In genomic region chr2:27460651-27461050, GRCm38 (mm10) we compare ENCODE assay signal across 17 mouse cellular contexts.
"Had no signal": no experiment of that assay in that cellular context is flagged by ENCODE, and none has a peak within 500 bp of the region (broad histone marks: within the 10 kb centered on the region; RNA-seq: fewer than 3 reads in every experiment).

No protein-coding gene starts in this region.

- H3K9me3 ChIP-seq: midbrain, embryonic 13.5 days; midbrain, embryonic 15.5 days; neural tube, embryonic 13.5 days; neural tube, embryonic 15.5 days; stomach, embryonic 15.5 days had no signal

- H3K4me1 ChIP-seq: midbrain, embryonic 13.5 days; midbrain, embryonic 15.5 days; neural tube, embryonic 13.5 days; neural tube, embryonic 15.5 days; stomach, embryonic 15.5 days had no signal

- DNase-seq: lung, adult 18-20 months; lung, embryonic 14.5 days; lung, postnatal 10 days; retina, postnatal 1 day; right cerebral cortex, adult 18-20 months; right cerebral cortex, postnatal 14 days; thymus, adult 2 months; thymus, postnatal 25 days; thymus, postnatal 4 days had no signal

- H3K9ac ChIP-seq: lung, embryonic 14.5 days; midbrain, embryonic 13.5 days; midbrain, embryonic 15.5 days; neural tube, embryonic 13.5 days; neural tube, embryonic 15.5 days; stomach, embryonic 15.5 days had no signal

- H3K4me2 ChIP-seq: lung, embryonic 14.5 days; midbrain, embryonic 11.5 days; midbrain, embryonic 13.5 days; midbrain, embryonic 15.5 days; neural tube, embryonic 13.5 days; neural tube, embryonic 15.5 days; stomach, embryonic 15.5 days had no signal

- H3K27me3 ChIP-seq: midbrain, embryonic 13.5 days; midbrain, embryonic 15.5 days; neural tube, embryonic 13.5 days; neural tube, embryonic 15.5 days; stomach, embryonic 15.5 days had no signal

- ATAC-seq: midbrain, embryonic 13.5 days; midbrain, embryonic 15.5 days had no signal

- H3K27ac ChIP-seq: midbrain, embryonic 13.5 days; midbrain, embryonic 15.5 days; neural tube, embryonic 13.5 days; neural tube, embryonic 15.5 days; stomach, embryonic 15.5 days; stomach, postnatal 0 days had no signal

- H3K4me3 ChIP-seq: midbrain, embryonic 13.5 days; midbrain, embryonic 15.5 days; myocyte; neural tube, embryonic 13.5 days; neural tube, embryonic 15.5 days; stomach, embryonic 15.5 days had no signal
